Mouse (Mus musculus) testis, adult 2 months (tissue): ENCODE measurements around the gene Atrnl1. TPM values are rescaled to one million over a fixed set of nuclear protein-coding genes. Genes with fewer than 3 reads are reported as not detected.
"Not testable (repeated sequence)": the region's sequence is repeated elsewhere in the genome, so short reads cannot be mapped to it uniquely, and the experiment has no call there.

Source experiments
- H3K27ac ChIP-seq: fragments of 200-500 bp; 2 replicates; pipeline ENCODE4 v1.5.1; 2012; ENCODE audit warnings: low read depth, low read length; ENCODE audit not compliant: control insufficient read depth, insufficient read depth
- H3K27me3 ChIP-seq: fragments of 200-500 bp; 2 replicates; pipeline ENCODE4 v1.6.1; 2012; ENCODE audit warnings: mild to moderate bottlenecking, low read length, moderate library complexity; ENCODE audit not compliant: control insufficient read depth, insufficient read depth
- H3K36me3 ChIP-seq: fragments of 200-500 bp; 2 replicates; pipeline ENCODE4 v1.6.1; 2012; ENCODE audit warnings: mild to moderate bottlenecking, low read length; ENCODE audit not compliant: control insufficient read depth, insufficient read depth
- H3K4me1 ChIP-seq: fragments of 200-500 bp; 2 replicates; pipeline ENCODE4 v1.6.1; 2012; ENCODE audit warnings: low read length; ENCODE audit not compliant: control insufficient read depth, insufficient read depth
- H3K4me3 ChIP-seq: fragments of 200-500 bp; 2 replicates; pipeline ENCODE4 v1.5.1; 2012; ENCODE audit warnings: low read depth, mild to moderate bottlenecking, low read length, moderate library complexity, mixed read lengths; ENCODE audit not compliant: control insufficient read depth
- CTCF ChIP-seq: fragments of 200-500 bp; IDR thresholded peaks from 2 replicates; pipeline ENCODE4 v1.5.1; 2012; ENCODE audit warnings: low read depth, mild to moderate bottlenecking, inconsistent platforms, low read length, moderate library complexity; ENCODE audit not compliant: control insufficient read depth, insufficient read depth, insufficient replicate concordance
- POLR2A ChIP-seq: fragments of 200-500 bp; IDR thresholded peaks from 2 replicates; pipeline ENCODE4 v1.6.1; 2012; ENCODE audit warnings: low read depth, mild to moderate bottlenecking, inconsistent platforms, low read length, moderate library complexity; ENCODE audit not compliant: control insufficient read depth
- polyA plus RNA-seq: library from polyadenylated mRNA; depleted of rRNA; stranded (reverse); fragments of >200 nt; gene quantifications from 2 replicates; pipeline ENCODE4 v1.2.3, GENCODE M21; 2012

Gene Atrnl1
- polyA plus RNA-seq, 1 experiment: 3.8 TPM

- no peaks in the 10 kb centered on the region for H3K27me3 ChIP-seq
- H3K36me3 ChIP-seq: no peaks in the 10 kb centered on the region
- H3K27ac ChIP-seq: no peak overlapping the region
- no peak for TF ChIP-seq CTCF
- TF ChIP-seq POLR2A: no peak
- no peak overlapping the region for H3K4me3 ChIP-seq
- no peaks in the 10 kb centered on the region for H3K4me1 ChIP-seq
These were observed 434.0 kb downstream of the Atrnl1 start for GRCm38 (mm10) chr19:58044816-58045215.

- TF ChIP-seq CTCF: no peak
- no peak for TF ChIP-seq POLR2A
- Histone ChIP-seq H3K4me3 (no peak overlapping the region), H3K27ac (no peak overlapping the region), H3K36me3 (no peaks in the 10 kb centered on the region), H3K4me1 (no peaks in the 10 kb centered on the region), H3K27me3 (no peaks in the 10 kb centered on the region)
These were observed 435.8 kb downstream of the Atrnl1 start for GRCm38 (mm10) chr19:58046656-58047055.

GRCm38 (mm10) chr19:58050410-58050809, 439.6 kb downstream of the Atrnl1 start:
- not testable (repeated sequence) for H3K36me3 ChIP-seq, H3K27me3 ChIP-seq, H3K4me3 ChIP-seq, H3K4me1 ChIP-seq, H3K27ac ChIP-seq

- H3K4me3 ChIP-seq: no peak overlapping the region
- H3K27me3 ChIP-seq: no peaks in the 10 kb centered on the region
- TF ChIP-seq CTCF (no peak), POLR2A (no peak)
- no peaks in the 10 kb centered on the region for H3K36me3 ChIP-seq
- no peaks in the 10 kb centered on the region for H3K4me1 ChIP-seq
- H3K27ac ChIP-seq: no peak overlapping the region
These were observed 440.2 kb downstream of the Atrnl1 start for GRCm38 (mm10) chr19:58050986-58051385.

GRCm38 (mm10) chr19:58051905-58052304, 441.1 kb downstream of the Atrnl1 start:
- no peak overlapping the region for H3K27ac ChIP-seq
- H3K4me3 ChIP-seq: no peak overlapping the region
- H3K4me1 ChIP-seq: no peaks in the 10 kb centered on the region
- no peaks in the 10 kb centered on the region for H3K27me3 ChIP-seq
- TF ChIP-seq POLR2A (no peak), CTCF (no peak)
- H3K36me3 ChIP-seq: no peaks in the 10 kb centered on the region

GRCm38 (mm10) chr19:58052444-58053135, 441.8 kb downstream of the Atrnl1 start:
- TF ChIP-seq CTCF: no peak
- no peak for TF ChIP-seq POLR2A
- H3K4me3 ChIP-seq: no peak overlapping the region
- H3K27ac ChIP-seq: no peak overlapping the region
- H3K27me3 ChIP-seq: no peaks in the 10 kb centered on the region
- no peaks in the 10 kb centered on the region for H3K36me3 ChIP-seq
- no peaks in the 10 kb centered on the region for H3K4me1 ChIP-seq

GRCm38 (mm10) chr19:58059719-58060118, 448.9 kb downstream of the Atrnl1 start:
- no peak overlapping the region for H3K27ac ChIP-seq
- TF ChIP-seq POLR2A (no peak), CTCF (no peak)
- no peaks in the 10 kb centered on the region for H3K4me1 ChIP-seq
- H3K36me3 ChIP-seq: no peaks in the 10 kb centered on the region
- H3K27me3 ChIP-seq: no peaks in the 10 kb centered on the region
- no peak overlapping the region for H3K4me3 ChIP-seq

- H3K27me3 ChIP-seq: no peaks in the 10 kb centered on the region
- TF ChIP-seq POLR2A (no peak), CTCF (no peak)
- H3K36me3 ChIP-seq: no peaks in the 10 kb centered on the region
- H3K27ac ChIP-seq: no peak overlapping the region
- no peaks in the 10 kb centered on the region for H3K4me1 ChIP-seq
- no peak overlapping the region for H3K4me3 ChIP-seq
These were observed 449.5 kb downstream of the Atrnl1 start for GRCm38 (mm10) chr19:58060199-58060853.
